Mouse (Mus musculus) ES-Bruce4 (cell line): ENCODE data around the gene Vps8. TPM values are rescaled to one million over a fixed set of nuclear protein-coding genes. Genes with fewer than 3 reads are reported as not detected.

ENCODE experiments used
- H3K27ac ChIP-seq: 2 replicates; pipeline ENCODE4 v1.5.1; 2012; ENCODE audit warnings: low read length, inconsistent platforms; ENCODE audit not compliant: insufficient read depth
- H3K27me3 ChIP-seq: 2 replicates; pipeline ENCODE4 v1.6.1; 2012; ENCODE audit warnings: mild to moderate bottlenecking, low read length, inconsistent platforms; ENCODE audit not compliant: control insufficient read depth, poor library complexity, insufficient read depth, severe bottlenecking
- H3K36me3 ChIP-seq: 2 replicates; pipeline ENCODE4 v1.6.1; 2012; ENCODE audit warnings: inconsistent platforms, mild to moderate bottlenecking, low read length, moderate library complexity; ENCODE audit not compliant: control insufficient read depth, poor library complexity, insufficient read depth, severe bottlenecking
- H3K4me1 ChIP-seq: one replicate; pipeline ENCODE4 v1.8.1; 2011; ENCODE audit warnings: low read length; ENCODE audit not compliant: control insufficient read depth, insufficient read depth
- H3K4me3 ChIP-seq: 2 replicates; pipeline ENCODE4 v1.5.1; 2011; ENCODE audit warnings: low read depth, mild to moderate bottlenecking, low read length
- H3K9ac ChIP-seq: 2 replicates; pipeline ENCODE4 v1.6.1; 2012; ENCODE audit warnings: low read depth, mild to moderate bottlenecking, inconsistent platforms; ENCODE audit not compliant: poor library complexity, severe bottlenecking
- H3K9me3 ChIP-seq: replicated peaks from 2 replicates; pipeline ENCODE4 v1.6.1; 2012; ENCODE audit warnings: mild to moderate bottlenecking, low read length, inconsistent platforms; ENCODE audit not compliant: control insufficient read depth, poor library complexity, insufficient read depth, severe bottlenecking
- CTCF ChIP-seq: IDR thresholded peaks from one replicate; pipeline ENCODE4 v1.8.1; 2011; ENCODE audit warnings: low read depth, low read length
- EP300 ChIP-seq: IDR thresholded peaks from 2 replicates; pipeline ENCODE4 v1.6.1; 2011; ENCODE audit warnings: low read depth, low read length; ENCODE audit not compliant: insufficient read depth
- POLR2A ChIP-seq: IDR thresholded peaks from one replicate; pipeline ENCODE4 v1.8.1; 2011; ENCODE audit warnings: low read length; ENCODE audit not compliant: insufficient read depth
- polyA plus RNA-seq: library from polyadenylated mRNA; stranded (reverse); fragments of >200 nt; gene quantifications from 2 replicates; pipeline ENCODE4 v1.2.4, GENCODE M21; 2011; ENCODE audit warnings: low read depth; ENCODE audit not compliant: missing spikeins, insufficient read depth, insufficient read length

Gene Vps8
- polyA plus RNA-seq, 1 experiment: 25.4 TPM

- H3K9me3 ChIP-seq: no peaks in the 10 kb centered on the region
- H3K36me3 ChIP-seq: no peaks in the 10 kb centered on the region
- no peak for TF ChIP-seq EP300
- TF ChIP-seq CTCF: no peak
- no peak for TF ChIP-seq POLR2A
- H3K9ac ChIP-seq: no peak overlapping the region
- H3K27ac ChIP-seq: no peak overlapping the region
- H3K27me3 ChIP-seq: no peaks in the 10 kb centered on the region
- H3K4me1 ChIP-seq: no peaks in the 10 kb centered on the region
- H3K4me3 ChIP-seq: no peak overlapping the region
Measured at GRCm38 (mm10) chr16:21567093-21567492, 144.2 kb downstream of the Vps8 start.

GRCm38 (mm10) chr16:21569952-21570351 lies 147.0 kb downstream of the Vps8 start:
- Histone ChIP-seq H3K27ac (no peak overlapping the region), H3K27me3 (no peaks in the 10 kb centered on the region), H3K9me3 (no peaks in the 10 kb centered on the region), H3K4me3 (no peak overlapping the region), H3K9ac (no peak overlapping the region), H3K36me3 (no peaks in the 10 kb centered on the region), H3K4me1 (no peaks in the 10 kb centered on the region)
- TF ChIP-seq POLR2A (no peak), CTCF (no peak), EP300 (no peak)

GRCm38 (mm10) chr16:21570786-21571185 lies 147.9 kb downstream of the Vps8 start:
- no peak overlapping the region for H3K9ac ChIP-seq
- H3K27me3 ChIP-seq: no peaks in the 10 kb centered on the region
- H3K36me3 ChIP-seq: no peaks in the 10 kb centered on the region
- no peaks in the 10 kb centered on the region for H3K4me1 ChIP-seq
- no peaks in the 10 kb centered on the region for H3K9me3 ChIP-seq
- no peak for TF ChIP-seq POLR2A
- TF ChIP-seq EP300: no peak
- no peak for TF ChIP-seq CTCF
- no peak overlapping the region for H3K4me3 ChIP-seq
- no peak overlapping the region for H3K27ac ChIP-seq

- Histone ChIP-seq H3K9ac (no peak overlapping the region), H3K4me3 (no peak overlapping the region), H3K4me1 (no peaks in the 10 kb centered on the region), H3K36me3 (no peaks in the 10 kb centered on the region), H3K9me3 (no peaks in the 10 kb centered on the region), H3K27ac (no peak overlapping the region), H3K27me3 (no peaks in the 10 kb centered on the region)
- TF ChIP-seq POLR2A (no peak), EP300 (no peak), CTCF (no peak)
Measured at GRCm38 (mm10) chr16:21576000-21576420, 153.1 kb downstream of the Vps8 start.

GRCm38 (mm10) chr16:21589110-21589509 lies 166.2 kb downstream of the Vps8 start:
- H3K4me1 ChIP-seq: no peaks in the 10 kb centered on the region
- no peaks in the 10 kb centered on the region for H3K9me3 ChIP-seq
- TF ChIP-seq POLR2A: no peak
- TF ChIP-seq EP300: no peak
- no peak overlapping the region for H3K9ac ChIP-seq
- H3K4me3 ChIP-seq: no peak overlapping the region
- no peak overlapping the region for H3K27ac ChIP-seq
- no peaks in the 10 kb centered on the region for H3K36me3 ChIP-seq
- no peaks in the 10 kb centered on the region for H3K27me3 ChIP-seq

GRCm38 (mm10) chr16:21590806-21591205 lies 167.9 kb downstream of the Vps8 start:
- TF ChIP-seq EP300 (no peak), POLR2A (no peak), CTCF (no peak)
- Histone ChIP-seq H3K27ac (no peak overlapping the region), H3K9me3 (no peaks in the 10 kb centered on the region), H3K27me3 (no peaks in the 10 kb centered on the region), H3K4me1 (no peaks in the 10 kb centered on the region), H3K9ac (no peak overlapping the region), H3K36me3 (no peaks in the 10 kb centered on the region), H3K4me3 (no peak overlapping the region)
